Mouse (Mus musculus) spleen, adult 12 weeks (tissue): ENCODE results near the gene Fam76b.
A peak's percentile ranks its signal among the peaks of the same experiment; 100 is the strongest.
"Not testable (repeated sequence)": the region's sequence is repeated elsewhere in the genome, so short reads cannot be mapped to it uniquely, and the experiment has no call there.

ENCODE experiments used
- DNase-seq: peaks from one replicate; pipeline ENCODE4 v3.0.0; 2022; ENCODE audit warnings: low spot score

The Fam76b gene

GRCm38 (mm10) chr9:13827406-13828086, at the start of gene Fam76b:
Gene Fam76b (plus strand): TSS chr9:13827716.
- peak; percentile 98 for DNase-seq

- no peak for DNase-seq
These were observed 45.5 kb upstream of the Fam76b start for GRCm38 (mm10) chr9:13781985-13782384.

GRCm38 (mm10) chr9:13790864-13791263, 36.7 kb upstream of the Fam76b start:
- DNase-seq: not testable (repeated sequence)

- DNase-seq: no peak
These were observed 33.2 kb upstream of the Fam76b start for GRCm38 (mm10) chr9:13794302-13794701.

GRCm38 (mm10) chr9:13794756-13795155, 32.8 kb upstream of the Fam76b start:
- DNase-seq: no peak

GRCm38 (mm10) chr9:13804480-13804879, 23.0 kb upstream of the Fam76b start:
- DNase-seq: no peak

- no peak for DNase-seq
These were observed 20.7 kb upstream of the Fam76b start for GRCm38 (mm10) chr9:13806854-13807253.

GRCm38 (mm10) chr9:13807657-13808056, 19.9 kb upstream of the Fam76b start:
- DNase-seq: no peak

GRCm38 (mm10) chr9:13809937-13810336, 17.6 kb upstream of the Fam76b start:
- no peak for DNase-seq

- DNase-seq: no peak
These were observed 9.1 kb upstream of the Fam76b start for GRCm38 (mm10) chr9:13818369-13818768.

GRCm38 (mm10) chr9:13820774-13821173, 6.7 kb upstream of the Fam76b start:
- DNase-seq: no peak

GRCm38 (mm10) chr9:13825896-13826295, 1.6 kb upstream of the Fam76b start:
- no peak for DNase-seq

- peak; percentile 56 for DNase-seq
These were observed 1.1 kb upstream of the Fam76b start for GRCm38 (mm10) chr9:13826391-13826805.

- DNase-seq: peak; percentile 92
These were observed 597 bp upstream of the Fam76b start, which contains the start of gene Cep57 for GRCm38 (mm10) chr9:13826832-13827405. Gene Cep57 (minus strand): TSS chr9:13827107.

- DNase-seq: no peak
These were observed 548 bp downstream of the Fam76b start for GRCm38 (mm10) chr9:13828087-13828441.

GRCm38 (mm10) chr9:13835256-13835655, 7.7 kb downstream of the Fam76b start:
- no peak for DNase-seq

GRCm38 (mm10) chr9:13836726-13837125, 9.2 kb downstream of the Fam76b start:
- DNase-seq: no peak

- DNase-seq: no peak
These were observed 20.1 kb downstream of the Fam76b start for GRCm38 (mm10) chr9:13847591-13847990.

- DNase-seq: no peak
These were observed 21.3 kb downstream of the Fam76b start for GRCm38 (mm10) chr9:13848481-13849480.

- DNase-seq: no peak
These were observed 26.4 kb downstream of the Fam76b start for GRCm38 (mm10) chr9:13853876-13854275.

- DNase-seq: no peak
These were observed 28.7 kb downstream of the Fam76b start for GRCm38 (mm10) chr9:13856247-13856646.

GRCm38 (mm10) chr9:13856777-13857176, 29.3 kb downstream of the Fam76b start:
- DNase-seq: no peak

GRCm38 (mm10) chr9:13867646-13868045, 40.1 kb downstream of the Fam76b start:
- no peak for DNase-seq
